Mouse (Mus musculus): ENCODE results near the gene Gsdmc3.
"Not testable (repeated sequence)": the region's sequence is repeated elsewhere in the genome, so short reads cannot be mapped to it uniquely, and the experiment has no call there.

Gene Gsdmc3

DNA sequence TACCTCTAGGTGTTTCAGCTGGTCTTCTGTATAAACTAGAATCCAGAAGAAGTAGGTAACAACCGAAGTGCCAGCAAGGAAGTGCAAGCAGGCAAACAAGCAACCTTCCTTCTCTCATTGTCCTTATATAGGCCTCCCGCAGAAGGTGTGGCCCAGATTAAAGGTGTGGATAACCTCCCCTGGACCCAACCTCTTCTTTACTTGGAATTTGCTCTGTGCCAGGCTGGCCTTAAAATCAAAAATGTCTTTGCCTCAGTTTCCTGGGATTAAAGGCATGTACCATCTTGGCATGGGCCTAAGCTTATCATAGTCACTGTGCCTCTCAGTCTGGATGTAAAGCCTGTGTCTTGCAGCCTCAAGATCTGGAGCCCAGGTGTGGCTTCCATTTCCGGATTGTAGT is at the start of gene Gsdmc3:
Gsdmc3 (minus strand) TSS at position 101 of the 400 bp plus-strand sequence.
- not testable (repeated sequence) for DNase-seq (ENCODE audit: low spot score in 2 of 2)

GRCm38 (mm10) chr15:63926201-63926600 is 47.8 kb upstream of the Gsdmc3 start:
- DNase-seq (ENCODE audit: low spot score in 2 of 2): no peak

DNA sequence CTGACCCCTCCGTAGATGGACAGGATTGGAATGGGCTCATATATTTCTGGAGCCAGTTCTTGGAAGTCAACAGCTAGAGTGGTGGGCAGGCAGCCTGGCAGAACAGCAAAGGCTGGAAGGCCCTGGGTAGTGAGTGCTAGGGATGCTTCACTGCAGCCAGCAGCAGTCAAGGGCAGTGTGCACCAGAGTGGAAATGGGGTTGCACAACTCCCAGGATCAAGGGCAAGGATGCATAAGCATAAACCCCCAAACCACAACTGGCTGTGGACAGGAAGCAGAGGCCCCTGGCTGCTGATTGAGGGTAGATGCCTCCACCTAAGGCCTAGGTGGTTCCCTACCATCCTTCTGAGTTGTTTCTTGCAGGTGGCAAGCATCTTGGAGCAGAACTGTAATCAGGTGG is 46.1 kb upstream of the Gsdmc3 start:
- DNase-seq (ENCODE audit: low spot score in 2 of 2): no peak

DNA sequence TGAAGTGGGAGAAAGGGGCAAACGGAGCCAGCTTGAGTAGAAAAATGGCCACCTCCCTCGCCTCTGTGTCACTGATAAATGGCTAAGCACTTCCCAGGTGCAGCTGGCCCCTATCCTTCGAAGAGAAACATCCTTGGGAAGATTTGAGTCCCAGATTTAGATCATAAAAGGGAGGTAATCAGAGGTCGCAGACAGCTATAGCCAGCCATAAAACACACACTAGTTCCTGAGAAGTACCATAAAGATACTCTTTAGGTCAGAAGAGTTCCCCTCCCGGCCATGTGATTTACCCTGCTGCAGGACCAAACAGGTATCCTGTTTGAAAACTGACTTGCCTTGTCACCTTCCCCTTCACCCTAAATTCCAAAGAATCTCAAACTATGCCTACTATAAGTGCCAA is 43.3 kb upstream of the Gsdmc3 start:
- DNase-seq (ENCODE audit: low spot score in 2 of 2): not testable (repeated sequence)

DNA sequence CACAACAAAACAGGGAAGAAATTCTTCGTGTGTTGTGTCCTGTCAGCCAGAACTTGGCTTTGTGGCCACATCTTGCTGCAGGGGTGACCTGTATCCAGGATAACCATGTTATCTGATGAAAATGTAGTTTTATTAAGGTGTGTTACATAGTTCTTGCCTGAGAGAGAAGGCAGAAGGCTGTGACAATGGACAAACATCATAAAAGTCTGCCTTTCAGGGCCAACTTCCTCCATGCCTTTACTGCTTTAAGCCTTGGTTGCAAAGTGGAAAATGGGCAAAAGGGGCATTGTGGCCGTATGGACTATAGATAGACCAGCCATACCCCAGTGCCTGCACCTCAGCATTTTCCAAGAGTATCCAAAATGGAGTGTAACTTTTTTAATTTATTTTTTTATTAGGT is 41.4 kb upstream of the Gsdmc3 start:
- not testable (repeated sequence) for DNase-seq (ENCODE audit: low spot score in 2 of 2)

DNA sequence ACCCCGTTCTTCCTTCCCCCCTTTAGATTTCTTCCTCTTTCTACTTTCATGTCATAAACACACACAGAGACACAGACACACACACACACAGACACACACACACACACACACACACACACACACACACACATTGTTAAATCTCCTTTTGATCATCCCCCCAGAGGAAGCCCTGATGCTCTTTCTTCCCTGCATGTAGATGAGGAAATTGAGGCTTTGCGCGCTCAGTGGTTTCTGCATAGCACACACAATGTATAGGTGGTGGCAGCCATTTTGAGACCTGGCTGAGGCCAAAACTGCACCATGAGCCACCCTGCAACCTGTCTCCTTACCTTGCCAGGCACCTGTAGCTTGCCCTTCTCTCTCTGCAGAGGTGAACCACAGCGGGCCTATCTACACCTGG is 38.2 kb upstream of the Gsdmc3 start:
- DNase-seq (ENCODE audit: low spot score in 2 of 2): not testable (repeated sequence)

GRCm38 (mm10) chr15:63912197-63912596 is 33.8 kb upstream of the Gsdmc3 start, which contains the start of gene Gsdmc4:
TSS of gene Gsdmc4 (minus strand) at chr15:63912297.
- DNase-seq (ENCODE audit: low spot score in 2 of 2): not testable (repeated sequence)

- DNase-seq (ENCODE audit: low spot score in 2 of 2): not testable (repeated sequence)
These were observed 31.5 kb upstream of the Gsdmc3 start for GRCm38 (mm10) chr15:63909896-63910295.

DNA sequence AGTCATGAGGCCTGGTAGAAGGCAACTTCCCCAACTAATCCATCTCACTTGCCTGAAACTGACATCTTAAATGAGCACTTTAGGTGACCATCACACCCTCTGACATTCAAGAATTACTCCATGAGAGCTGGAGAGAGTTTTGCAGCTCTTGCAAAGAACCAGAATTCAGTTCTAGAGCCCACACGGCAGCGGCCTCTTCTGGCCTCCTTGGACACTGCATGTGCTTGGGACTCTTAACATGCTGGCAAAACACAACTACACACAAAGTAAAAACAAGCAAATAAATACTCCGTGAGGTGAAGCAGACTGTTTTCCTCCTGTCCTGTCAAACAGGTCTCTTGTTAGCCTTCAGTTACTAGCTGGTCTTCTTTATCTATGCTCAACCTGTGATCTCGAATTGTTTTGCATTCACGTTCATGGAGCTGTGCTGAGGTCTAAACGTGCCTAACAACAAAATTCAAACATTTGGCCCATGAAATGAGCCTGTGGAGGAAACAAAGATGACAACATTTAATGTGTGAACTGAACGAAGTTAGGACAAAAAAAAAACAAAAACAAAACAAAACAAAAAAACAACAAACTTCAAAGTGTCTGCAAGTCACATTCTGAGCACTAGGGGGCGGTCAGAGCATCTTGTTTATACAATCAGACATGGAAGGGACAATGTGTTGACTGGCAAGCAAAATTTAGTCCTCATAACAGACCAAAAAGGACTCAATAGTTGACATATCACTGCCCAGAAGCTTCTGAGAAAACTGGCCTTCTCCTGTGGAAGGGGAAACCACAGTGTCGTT is 17.4 kb upstream of the Gsdmc3 start:
- peak in 1 of 2 experiments; percentile 23 for DNase-seq (ENCODE audit: low spot score in 2 of 2)

GRCm38 (mm10) chr15:63888440-63888839 is 10.1 kb upstream of the Gsdmc3 start:
- DNase-seq (ENCODE audit: low spot score in 2 of 2): not testable (repeated sequence)

- DNase-seq (ENCODE audit: low spot score in 2 of 2): not testable (repeated sequence)
These were observed 9.6 kb upstream of the Gsdmc3 start for GRCm38 (mm10) chr15:63887949-63888348.

DNA sequence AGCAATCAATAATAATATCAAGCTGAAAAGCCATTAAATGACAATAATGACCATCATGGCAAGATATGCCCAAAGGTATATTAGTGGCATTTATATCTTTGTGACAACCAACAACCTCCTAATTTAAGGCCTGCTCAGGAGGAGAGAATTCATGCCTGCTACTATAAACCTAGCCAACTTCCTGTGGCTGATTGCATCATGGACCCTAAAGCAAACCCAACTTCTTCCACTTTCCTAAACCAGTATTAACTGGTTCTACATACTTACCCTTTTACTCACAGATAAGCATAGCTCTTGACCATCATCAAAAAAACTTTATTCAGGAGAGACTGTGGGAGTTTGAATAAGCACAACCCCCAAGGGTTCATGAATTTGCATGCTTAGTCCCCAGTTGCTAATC is 2.2 kb downstream of the Gsdmc3 start:
- DNase-seq (ENCODE audit: low spot score in 2 of 2): not testable (repeated sequence)

DNA sequence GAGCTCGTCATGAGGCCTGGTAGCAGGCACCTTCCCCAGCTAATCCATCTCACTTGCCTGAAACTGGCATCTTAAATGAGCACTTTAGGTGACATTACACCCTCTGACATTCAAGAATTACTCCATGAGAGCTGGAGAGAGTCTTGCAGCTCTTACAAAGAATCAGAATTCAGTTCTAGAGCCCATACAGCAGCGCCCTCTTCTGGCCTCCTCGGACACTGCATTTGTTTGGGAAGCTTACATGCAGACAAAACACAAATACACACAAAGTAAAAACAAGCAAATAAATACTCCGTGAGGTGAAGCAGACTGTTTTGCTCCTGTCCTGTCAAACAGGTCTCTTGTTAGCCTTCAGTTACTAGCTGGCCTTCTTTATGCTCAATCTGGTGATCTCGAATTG is 16.4 kb downstream of the Gsdmc3 start:
- not testable (repeated sequence) for DNase-seq (ENCODE audit: low spot score in 2 of 2)

Data from urinary bladder, adult 18-20 months (tissue).